Mouse (Mus musculus) right cerebral cortex, postnatal 4 days (tissue): Measurements from ENCODE around the gene Gosr2.
A peak's percentile ranks its signal among the peaks of the same experiment; 100 is the strongest.

Source experiments
- DNase-seq: peaks from one replicate; pipeline ENCODE4 v3.0.0-alpha.2; 2022

The Gosr2 gene

GRCm38 (mm10) chr11:103688271-103688979 lies 9.3 kb downstream of the Gosr2 start:
- no peak for DNase-seq

- no peak for DNase-seq
Observed at GRCm38 (mm10) chr11:103686706-103687105, 11.0 kb downstream of the Gosr2 start.

GRCm38 (mm10) chr11:103685261-103685736 lies 12.4 kb downstream of the Gosr2 start:
- DNase-seq = peak; percentile 54

- DNase-seq = no peak
Observed at GRCm38 (mm10) chr11:103683667-103684334, 13.9 kb downstream of the Gosr2 start.

- peak; percentile 53 for DNase-seq
Observed at GRCm38 (mm10) chr11:103677042-103677441, 20.7 kb downstream of the Gosr2 start.

GRCm38 (mm10) chr11:103675556-103675955 lies 22.1 kb downstream of the Gosr2 start:
- DNase-seq = peak; percentile 63

- DNase-seq = no peak
Observed at GRCm38 (mm10) chr11:103666907-103667426, 30.7 kb downstream of the Gosr2 start.

- DNase-seq = peak; percentile 75
Observed at GRCm38 (mm10) chr11:103666181-103666906, 31.4 kb downstream of the Gosr2 start.

- no peak for DNase-seq
Observed at GRCm38 (mm10) chr11:103665695-103666094, 32.0 kb downstream of the Gosr2 start.

- DNase-seq = no peak
Observed at GRCm38 (mm10) chr11:103663119-103663518, 34.6 kb downstream of the Gosr2 start.

- peak; percentile 43 for DNase-seq
Observed at GRCm38 (mm10) chr11:103662546-103662945, 35.2 kb downstream of the Gosr2 start.

GRCm38 (mm10) chr11:103661863-103662262 lies 35.8 kb downstream of the Gosr2 start:
- DNase-seq = no peak

GRCm38 (mm10) chr11:103658189-103658588 lies 39.5 kb downstream of the Gosr2 start:
- no peak for DNase-seq

GRCm38 (mm10) chr11:103656520-103656919 lies 41.2 kb downstream of the Gosr2 start:
- no peak for DNase-seq

GRCm38 (mm10) chr11:103653359-103653965 lies 44.2 kb downstream of the Gosr2 start:
- no peak for DNase-seq

GRCm38 (mm10) chr11:103651426-103651825 lies 46.3 kb downstream of the Gosr2 start:
- no peak for DNase-seq

GRCm38 (mm10) chr11:103649983-103650493 lies 47.7 kb downstream of the Gosr2 start:
- DNase-seq = peak; percentile 35

GRCm38 (mm10) chr11:103649301-103649982 lies 48.3 kb downstream of the Gosr2 start, which contains the start of gene Rprml:
TSS of gene Rprml (plus strand) at chr11:103649570.
- peak; percentile 62 for DNase-seq

GRCm38 (mm10) chr11:103648656-103649055 lies 49.0 kb downstream of the Gosr2 start:
- DNase-seq = no peak

- DNase-seq = no peak
Observed at GRCm38 (mm10) chr11:103647921-103648620, 49.6 kb downstream of the Gosr2 start.

- DNase-seq = no peak
Observed at GRCm38 (mm10) chr11:103646301-103646700, 51.4 kb downstream of the Gosr2 start.
